Mouse (Mus musculus): ENCODE results near the gene Npcd. TPM values are rescaled to one million over a fixed set of nuclear protein-coding genes. Genes with fewer than 3 reads are reported as not detected.
A peak's percentile ranks its signal among the peaks of the same experiment; 100 is the strongest.
"Not testable (repeated sequence)": the region's sequence is repeated elsewhere in the genome, so short reads cannot be mapped to it uniquely, and the experiment has no call there.

Npcd gene
- total RNA-seq, 2 experiments from 2014 or later = 11.1 to 20.1 TPM

DNA sequence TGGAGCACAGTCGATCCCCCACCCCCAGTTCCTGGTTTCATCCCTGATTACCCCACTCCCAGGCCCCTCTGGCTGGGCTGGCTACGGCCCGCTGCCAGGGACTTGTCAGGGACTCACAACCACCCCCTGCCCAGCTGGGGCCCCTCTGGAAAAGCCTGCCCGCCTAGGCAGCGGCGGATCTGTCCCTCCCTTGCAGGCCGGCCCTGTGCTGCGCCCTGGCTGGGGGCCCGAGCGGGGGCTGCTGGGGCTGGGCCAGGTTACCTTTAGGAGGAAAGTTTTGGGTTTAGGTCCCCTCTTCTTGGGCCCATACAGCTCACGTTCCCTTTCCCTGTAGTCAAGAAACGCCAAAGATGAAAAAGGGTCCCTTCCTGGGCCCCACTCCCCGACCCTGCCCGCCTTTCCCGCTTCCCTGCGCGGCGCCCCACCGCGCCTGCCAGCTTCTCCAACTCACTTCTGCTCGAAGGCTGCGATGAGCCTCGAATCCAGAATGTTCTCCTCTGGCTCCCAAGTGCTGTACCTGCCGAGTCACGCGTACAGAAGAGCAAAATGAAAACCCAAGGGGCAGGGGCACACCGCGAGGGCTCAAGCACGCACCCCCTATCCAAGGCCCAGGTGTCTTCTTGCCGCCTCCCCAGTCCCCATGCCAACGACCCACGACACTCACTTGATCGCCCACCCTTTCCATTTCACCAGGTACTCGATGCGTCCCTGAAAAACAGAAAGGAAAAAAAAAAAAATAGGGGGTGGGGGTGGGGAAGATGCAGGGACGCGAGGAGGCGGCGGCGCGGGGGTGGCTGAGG is 586 bp downstream of the Npcd start:
- DNase-seq (ENCODE audit: low spot score in 2 of 2) = peak in 1 of 2 experiments; percentile 51
- intact Hi-C loops (cut with DNase I) = loop anchor here (2.0 to 5.0 kb wide), 4 partner anchors 69 to 249 kb away; no protein-coding TSS in a partner anchor

DNA sequence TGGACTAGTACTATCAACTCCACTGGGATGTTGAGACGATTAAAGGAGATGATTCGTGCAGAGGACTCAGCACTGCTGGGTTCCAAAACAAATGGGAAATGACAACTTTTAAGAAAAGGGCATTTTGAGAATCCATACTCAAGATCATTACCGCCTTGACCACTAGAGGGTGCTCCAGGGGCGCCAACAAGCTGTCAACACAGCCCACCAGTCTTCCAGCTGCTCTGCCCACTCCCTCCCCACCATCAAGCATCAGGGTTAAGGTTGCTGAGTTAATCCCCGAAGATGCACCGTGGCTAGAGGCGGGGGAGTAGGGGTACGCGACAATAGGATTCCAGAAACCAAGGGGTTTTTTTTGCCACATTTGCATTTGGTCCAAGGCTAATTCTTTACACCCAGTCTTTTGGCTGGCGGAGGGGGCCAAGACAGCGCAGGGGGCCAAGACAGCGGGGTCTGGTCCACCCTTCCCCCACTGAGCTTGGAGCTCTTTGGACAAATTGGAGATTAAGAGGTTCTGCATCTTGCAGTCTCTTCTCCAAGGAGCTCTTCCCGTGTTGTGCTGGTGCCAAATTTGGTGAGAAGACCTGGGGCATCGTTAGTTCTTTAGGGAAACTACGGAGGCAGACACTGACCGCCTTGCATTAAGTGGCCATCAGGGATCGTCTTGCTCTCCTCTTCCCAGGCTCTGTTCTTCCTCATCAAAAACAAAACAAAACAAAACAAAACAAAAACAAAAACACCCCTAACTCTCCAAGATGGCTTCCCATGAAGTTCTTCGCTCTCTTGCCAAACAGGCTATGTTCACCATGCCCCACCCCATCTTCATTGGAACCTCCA is 1.8 kb downstream of the Npcd start:
- intact Hi-C loops (cut with DNase I) = loop anchor here (1.0 to 5.0 kb wide), 3 partner anchors 51 to 250 kb away; no protein-coding TSS in a partner anchor
- DNase-seq (ENCODE audit: low spot score in 2 of 2) = peak; percentile 84 to 87

DNA sequence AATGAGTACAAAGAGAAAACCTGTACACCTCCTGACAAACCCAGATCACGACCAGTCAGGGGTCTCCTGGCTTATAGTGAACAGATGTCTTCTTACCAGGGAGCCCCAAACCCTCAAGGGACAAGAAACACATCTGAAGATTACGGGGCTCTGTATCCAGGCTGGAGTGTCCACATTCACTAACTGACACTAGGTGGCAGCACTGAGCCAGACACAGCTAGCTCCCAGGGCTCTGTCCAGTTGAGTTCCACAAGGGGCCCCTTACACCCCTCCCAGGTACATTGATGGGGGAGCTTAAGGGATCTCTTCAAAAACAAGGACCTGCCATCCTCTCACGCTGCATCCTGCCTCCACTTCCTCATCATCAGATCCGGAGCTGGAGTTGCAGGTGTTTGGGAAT is 3.6 kb downstream of the Npcd start:
- DNase-seq (ENCODE audit: low spot score in 2 of 2) = peak; percentile 87
- intact Hi-C loops (cut with DNase I) = loop anchor here (2.0 to 5.0 kb wide), 3 partner anchors 78 to 252 kb away; no protein-coding TSS in a partner anchor

DNA sequence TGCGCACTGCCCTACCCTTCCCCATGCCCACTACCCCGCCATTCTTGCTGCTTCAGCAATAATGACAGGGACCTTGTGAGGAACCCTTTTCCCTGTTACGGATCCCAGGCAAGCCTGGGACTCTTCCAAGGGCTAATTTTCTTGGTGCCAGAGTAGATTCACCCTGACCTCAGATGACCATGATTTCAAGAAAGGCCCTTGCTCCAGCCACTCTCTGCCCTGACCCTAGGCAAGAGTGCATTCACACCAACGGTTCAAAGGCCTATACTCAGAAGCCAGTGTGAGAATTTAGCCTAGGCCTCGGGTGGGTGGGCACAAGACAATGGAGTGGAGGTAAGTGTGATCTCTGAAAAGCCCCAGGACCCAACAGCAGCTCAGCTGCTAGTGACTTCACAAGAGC is 4.6 kb downstream of the Npcd start:
- no peak for DNase-seq (ENCODE audit: low spot score in 2 of 2)
- intact Hi-C loops (cut with DNase I) = no loop called here

DNA sequence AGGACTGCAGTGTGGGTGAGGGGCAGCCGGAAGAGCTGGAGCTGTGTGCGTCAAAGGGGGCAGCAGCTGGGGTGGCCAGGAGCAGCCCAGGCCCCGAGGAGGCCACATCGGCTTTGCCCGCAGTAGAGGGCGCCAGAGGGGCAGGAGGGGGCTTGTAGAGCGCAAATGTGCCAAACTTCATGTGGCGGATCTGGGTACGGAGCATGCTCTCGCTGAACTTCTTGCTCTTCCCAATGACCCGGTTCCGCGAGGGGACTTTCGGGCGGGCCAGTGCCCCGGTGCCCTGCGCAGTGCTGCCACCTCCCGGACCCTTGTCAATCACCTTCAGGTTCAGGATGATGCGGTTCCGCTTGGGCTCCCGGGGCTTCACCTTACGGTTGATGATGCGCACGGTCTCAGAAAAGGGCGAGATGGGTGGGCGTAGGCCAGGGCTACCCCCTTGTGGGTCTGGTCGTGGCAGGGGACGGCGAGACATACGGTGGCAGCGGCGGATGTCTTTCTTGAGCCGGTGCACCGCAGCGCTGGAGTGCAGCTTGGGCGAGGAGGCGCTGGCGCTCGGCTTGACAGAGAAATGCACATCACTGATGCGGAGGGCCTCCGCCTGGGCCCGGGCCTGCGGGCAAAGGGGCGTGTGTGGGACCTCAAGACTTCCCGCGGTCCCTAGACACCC is 5.5 kb downstream of the Npcd start:
- intact Hi-C loops (cut with DNase I) = no loop called here
- peak; percentile 38 for DNase-seq (ENCODE audit: low spot score in 2 of 2)

DNA sequence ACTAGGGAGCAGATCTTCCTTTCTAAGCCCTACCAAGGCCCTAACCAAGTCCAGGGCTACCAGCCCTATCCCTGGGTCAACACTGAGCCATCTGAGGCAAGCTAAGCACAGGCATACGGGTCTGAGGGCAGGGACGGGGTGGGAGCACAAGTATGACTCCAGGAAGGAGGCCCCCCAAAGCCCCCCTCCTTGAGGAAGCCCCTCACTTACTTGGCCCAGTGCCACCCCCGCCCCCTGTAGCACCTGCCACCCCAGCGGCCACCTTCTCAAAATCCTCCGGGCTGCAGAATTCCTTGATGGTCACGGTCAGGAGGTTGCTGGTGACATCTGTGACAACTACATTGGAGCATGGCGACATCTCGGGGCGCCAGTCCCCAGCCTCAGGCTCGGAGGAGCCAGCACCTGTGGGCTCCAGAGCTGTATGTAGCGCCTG is 6.2 kb downstream of the Npcd start:
- intact Hi-C loops (cut with DNase I) = no loop called here
- no peak for DNase-seq (ENCODE audit: low spot score in 2 of 2)

DNA sequence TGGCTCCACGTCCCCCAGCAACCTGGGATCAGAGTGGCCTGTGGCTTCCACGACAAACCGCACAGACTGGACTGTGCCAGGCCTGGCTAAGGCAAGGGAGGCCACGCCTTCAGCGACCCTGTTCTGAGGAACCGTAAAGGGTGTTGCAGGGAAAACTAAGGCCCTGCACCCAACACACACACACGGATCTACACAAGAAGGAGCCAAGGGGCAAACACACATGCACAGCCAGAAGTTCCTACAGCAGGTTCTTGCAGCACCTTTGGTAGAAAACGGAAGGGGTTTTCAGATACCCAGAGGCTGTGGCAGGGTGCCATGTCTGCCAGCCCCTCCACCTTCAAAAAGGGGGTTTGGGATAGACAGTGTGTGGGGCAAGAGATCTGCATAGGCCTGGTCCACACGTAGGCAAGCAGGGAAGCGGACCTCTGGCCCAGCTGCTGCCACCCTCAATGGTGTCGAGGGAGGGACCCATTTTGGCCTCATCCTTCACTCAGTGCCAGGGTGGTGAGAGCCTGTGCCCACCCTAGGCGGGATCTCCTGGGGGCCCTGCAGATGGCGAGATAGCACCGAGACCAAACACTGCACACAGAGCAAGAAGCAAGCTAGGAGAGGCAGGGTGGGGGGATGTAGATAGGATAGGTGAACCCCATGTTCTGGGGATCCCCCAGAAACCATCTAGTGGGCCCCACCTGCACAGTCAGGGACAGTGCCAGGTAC is 6.8 kb downstream of the Npcd start:
- intact Hi-C loops (cut with DNase I) = no loop called here
- DNase-seq (ENCODE audit: low spot score in 2 of 2) = no peak

DNA sequence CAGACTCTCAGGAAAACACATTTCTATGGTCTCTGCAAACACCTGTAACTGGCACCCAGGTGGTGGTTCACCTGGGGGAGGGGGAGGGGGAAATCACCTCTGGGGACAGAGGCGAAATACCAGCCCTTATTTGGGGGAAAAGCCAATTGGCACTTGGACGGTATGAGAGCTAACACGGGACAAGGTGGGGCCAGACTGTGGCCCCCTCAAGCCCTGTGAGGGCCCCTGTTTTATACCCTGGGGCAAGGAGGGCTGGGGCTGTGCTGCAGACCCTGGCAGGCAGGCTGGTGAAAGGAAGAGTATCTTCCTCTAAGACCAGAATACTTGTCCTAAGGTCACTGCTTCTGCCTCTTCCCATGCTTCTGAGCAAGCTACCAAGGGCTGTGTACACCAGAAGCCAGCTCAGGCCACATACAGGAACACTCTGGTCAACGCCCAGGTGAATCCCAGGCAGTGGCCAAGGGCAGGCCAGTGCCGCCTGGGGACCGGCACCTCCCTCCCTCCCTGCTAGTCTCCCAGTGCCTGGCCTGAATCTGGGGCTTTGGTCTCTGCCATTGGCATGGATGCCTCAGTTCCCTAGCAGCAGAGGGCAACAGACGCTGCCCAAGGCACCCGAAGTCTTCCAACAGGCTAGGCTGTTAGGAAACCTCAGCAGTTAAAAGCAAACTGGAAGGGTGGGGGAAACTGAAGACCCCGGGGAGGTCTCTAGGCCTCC is 7.7 kb downstream of the Npcd start:
- DNase-seq (ENCODE audit: low spot score in 2 of 2) = no peak
- intact Hi-C loops (cut with DNase I) = no loop called here

DNA sequence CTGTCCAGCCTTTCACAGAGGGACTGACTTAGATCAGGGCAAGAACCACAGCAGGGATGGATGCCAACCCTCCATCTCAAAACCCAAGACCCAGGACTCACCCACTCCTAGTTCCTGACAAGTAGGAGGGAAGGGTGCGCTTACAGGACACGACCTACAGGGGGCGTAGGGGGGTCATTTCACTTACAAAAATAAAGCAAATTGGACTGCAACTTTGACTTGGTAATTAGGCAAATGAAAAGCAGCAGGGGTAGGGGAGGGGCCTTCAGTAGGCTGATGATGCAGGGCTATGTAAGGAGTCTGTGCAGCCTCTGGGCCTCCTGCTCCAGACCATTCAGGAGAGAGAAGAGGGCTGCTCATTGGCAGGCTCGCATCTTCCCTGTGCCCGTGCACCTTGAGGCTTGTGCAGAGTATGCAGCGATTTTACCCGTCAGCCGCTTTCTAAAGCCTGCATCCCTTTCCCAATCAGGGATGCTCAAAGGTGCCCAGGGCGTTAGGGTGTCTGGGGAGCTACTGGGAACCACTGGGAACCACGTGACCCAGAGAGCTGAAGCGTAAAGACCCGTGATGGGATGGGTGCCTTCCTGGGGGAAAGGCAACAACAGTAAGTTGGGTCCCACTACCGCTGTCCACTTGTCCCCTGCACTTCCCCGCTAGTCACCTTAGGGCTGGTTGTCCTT is 8.8 kb downstream of the Npcd start:
- intact Hi-C loops (cut with DNase I) = no loop called here

DNA sequence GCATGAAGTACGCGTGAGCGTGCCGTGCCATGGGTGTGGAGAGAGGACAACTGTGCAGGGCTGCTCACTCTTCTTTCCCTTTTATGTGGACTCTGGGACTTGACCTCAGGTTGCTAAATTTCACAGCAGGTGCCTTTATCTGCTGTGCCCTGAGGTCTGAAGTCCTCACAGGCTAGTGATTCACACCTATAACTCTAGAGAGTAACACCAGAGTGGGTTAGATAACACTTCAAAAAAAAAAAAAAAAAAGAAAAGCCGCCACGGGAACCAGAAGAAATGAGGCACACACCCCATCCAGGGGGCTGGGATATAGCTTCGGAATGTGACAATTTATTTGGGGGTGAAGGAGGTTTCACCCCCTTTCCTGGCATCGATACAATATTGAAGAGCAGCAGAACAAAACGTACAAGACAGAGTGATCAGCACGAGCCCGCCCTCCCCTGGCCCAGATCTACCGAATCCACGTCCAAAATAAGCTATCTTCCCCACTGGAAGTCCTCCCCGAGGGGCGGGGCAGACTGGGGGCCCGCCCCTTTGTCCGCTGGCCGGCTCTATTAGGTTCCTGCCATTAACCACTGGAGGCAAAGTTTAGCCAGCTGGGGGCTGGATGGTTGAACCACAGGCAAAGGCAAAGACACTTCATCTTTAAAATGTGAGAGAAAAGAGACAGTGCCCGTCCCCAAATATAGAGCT is 10.3 kb downstream of the Npcd start:
- peak in 1 of 2 experiments; percentile 55 for DNase-seq (ENCODE audit: low spot score in 2 of 2)
- intact Hi-C loops (cut with DNase I) = no loop called here

More for the DNA sequence above, 8.8 kb downstream of the Npcd start:
- peak in 1 of 2 experiments; percentile 57 for DNase-seq (ENCODE audit: low spot score in 2 of 2)

DNA sequence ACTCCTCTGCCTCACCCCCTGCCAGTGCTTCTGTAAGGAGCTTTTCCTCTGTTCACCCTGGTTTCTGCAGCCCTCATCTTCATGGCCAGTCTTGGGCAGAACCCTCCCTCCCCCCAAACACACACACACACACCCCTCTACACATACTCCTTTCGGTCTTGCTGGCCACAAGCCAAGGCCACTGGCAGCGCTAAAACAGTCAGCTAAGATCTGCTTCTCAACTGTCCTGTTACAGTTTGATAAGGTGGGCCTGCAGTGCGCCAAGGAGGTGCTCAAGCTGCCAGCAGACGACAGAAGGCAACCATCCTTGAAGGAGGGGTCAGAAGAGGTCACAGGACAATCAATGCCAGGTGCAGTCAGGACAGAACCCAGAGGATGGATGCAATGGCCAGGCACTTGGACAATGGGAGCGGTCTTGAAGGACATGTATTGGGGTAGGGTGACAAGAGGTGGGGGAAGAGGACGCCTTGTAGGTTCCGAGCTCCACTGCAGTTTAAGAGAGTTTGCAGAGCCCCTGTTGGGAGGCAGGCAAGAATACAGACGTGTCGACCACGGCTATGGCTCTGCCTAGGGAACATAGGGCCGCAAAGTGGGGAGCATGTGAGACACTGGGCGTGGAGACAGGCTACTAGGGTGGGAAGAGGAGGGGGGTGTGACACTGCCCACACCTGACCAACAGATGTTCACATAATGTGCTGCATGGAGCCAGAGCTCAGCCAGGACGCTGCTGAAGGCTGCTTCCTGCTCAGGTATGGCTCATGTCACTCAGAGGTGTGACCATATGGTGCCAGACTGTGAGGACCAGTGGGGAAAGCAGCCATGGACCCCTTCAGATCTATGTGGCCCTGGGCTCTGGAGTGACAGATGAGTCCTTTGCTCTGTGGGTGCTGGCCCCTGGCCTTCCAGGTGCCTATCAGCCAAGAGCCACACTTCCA is 11.5 kb downstream of the Npcd start:
- intact Hi-C loops (cut with DNase I) = no loop called here
- DNase-seq (ENCODE audit: low spot score in 2 of 2) = no peak

DNA sequence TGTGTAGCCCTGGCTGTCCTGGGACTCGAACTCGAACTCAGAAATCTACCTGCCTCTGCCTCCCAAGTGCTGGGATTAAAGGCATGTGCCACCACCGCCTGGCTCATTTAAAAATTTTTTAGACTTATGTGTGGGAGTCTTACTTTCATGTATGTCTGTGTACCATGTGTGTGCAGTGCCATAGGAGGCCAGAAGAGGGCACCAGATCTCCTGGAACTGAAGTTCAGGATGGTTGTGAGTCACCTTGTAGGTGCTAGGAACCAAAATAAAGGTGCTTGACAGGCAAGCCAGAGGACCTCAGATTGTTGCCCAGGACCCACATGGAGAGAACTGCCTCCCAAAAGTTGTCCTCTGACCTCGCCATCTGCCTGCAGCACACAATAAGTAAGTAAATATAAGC is 15.7 kb downstream of the Npcd start:
- DNase-seq (ENCODE audit: low spot score in 2 of 2) = peak in 1 of 2 experiments; percentile 8
- intact Hi-C loops (cut with DNase I) = no loop called here

DNA sequence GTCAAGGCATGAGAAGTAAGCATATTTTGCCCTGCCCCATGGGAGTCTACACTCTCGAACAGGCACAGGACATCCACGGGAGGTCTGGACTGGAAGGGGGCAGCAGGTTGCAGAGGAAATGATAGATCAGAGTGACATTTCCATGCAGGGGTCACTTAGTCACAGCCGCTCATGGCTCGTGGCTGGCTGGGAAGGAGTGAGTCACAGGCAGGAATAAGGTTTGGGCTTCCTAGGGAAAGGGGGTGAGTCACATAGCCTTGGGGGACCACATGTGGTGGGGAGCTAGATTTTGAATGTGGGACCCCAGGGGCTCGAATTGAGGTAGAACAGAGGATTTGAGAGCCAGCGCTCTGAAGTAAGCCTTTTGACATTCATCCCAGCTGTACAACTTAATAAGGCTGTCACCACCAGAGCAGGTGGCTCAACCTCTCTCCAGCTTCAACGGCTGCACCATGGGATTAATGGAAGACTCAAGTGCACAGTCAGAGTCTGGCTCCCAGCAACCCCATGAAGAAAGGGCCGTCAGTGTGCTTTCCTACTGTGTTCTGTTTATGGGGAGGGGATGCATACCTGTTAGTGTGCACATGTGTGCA is 20.3 kb downstream of the Npcd start:
- no peak for DNase-seq (ENCODE audit: low spot score in 2 of 2)
- intact Hi-C loops (cut with DNase I) = no loop called here

DNA sequence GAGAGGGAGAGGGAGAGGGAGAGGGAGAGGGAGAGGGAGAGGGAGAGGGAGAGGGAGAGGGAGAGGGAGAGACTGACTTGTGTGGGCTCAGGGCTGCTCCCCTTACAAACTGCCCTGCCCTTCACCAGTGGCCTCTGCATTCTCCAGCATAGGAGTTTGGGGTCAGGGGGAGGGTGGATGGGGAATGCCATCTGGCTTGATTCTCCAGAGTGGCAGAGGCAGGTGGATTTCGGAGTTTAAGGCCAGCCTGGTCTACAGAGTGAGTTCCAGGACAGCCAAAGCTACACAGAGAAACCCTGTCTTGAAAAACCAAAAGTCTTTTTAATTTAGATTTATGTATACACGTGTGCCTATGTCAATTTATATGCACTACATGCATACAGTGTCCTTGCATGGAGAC is 21.2 kb downstream of the Npcd start:
- intact Hi-C loops (cut with DNase I); DNase-seq (ENCODE audit: low spot score in 2 of 2): not testable (repeated sequence)

DNA sequence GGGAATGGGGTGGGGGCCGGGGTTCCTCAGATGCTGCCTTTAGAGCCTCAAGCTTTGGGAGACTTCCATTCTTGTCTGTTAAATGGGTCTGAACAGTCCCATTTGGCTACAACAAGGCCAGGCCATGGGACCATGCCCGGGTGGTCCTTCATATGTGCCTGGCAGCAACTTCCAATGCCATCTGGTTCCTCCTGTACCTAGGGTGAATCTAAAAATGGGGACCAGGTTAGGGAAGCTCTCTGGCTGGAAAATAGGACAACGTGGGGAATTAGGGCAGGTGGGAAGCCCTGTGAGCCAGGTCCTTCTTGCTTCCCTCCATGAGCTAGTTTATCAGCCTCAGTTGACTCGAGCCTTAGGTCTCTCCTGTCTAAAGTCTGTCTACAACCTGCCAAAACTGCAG is 23.0 kb downstream of the Npcd start:
- intact Hi-C loops (cut with DNase I) = no loop called here
- DNase-seq (ENCODE audit: low spot score in 2 of 2) = no peak

DNA sequence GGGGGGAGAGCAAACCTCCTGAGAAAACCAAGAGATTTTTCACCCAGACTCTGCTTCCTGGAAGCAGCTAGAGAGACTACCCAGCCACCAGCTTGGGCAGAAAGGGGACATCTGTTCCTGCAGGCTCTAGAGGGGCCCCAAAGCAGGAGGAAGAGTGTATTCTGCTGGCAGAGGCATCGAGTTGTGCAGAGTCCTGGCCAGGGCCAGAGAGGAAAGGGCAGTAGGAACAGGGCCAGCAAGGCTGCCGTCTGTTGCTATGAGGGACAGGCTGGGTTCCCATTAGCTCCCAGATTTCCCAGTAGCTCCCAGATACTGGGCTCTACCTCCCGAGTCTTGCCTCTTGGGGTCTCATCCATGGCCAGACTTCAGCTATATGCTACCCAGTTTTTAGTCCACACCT is 24.0 kb downstream of the Npcd start:
- no peak for DNase-seq (ENCODE audit: low spot score in 2 of 2)
- intact Hi-C loops (cut with DNase I) = no loop called here
